Mouse (Mus musculus): Measurements from ENCODE around the gene Capza2. TPM values are rescaled to one million over a fixed set of nuclear protein-coding genes. Genes with fewer than 3 reads are reported as not detected.

Capza2 gene
- total and polyA plus RNA-seq, 3 experiments: 67.8 to 251 (median 84.7) TPM

DNA sequence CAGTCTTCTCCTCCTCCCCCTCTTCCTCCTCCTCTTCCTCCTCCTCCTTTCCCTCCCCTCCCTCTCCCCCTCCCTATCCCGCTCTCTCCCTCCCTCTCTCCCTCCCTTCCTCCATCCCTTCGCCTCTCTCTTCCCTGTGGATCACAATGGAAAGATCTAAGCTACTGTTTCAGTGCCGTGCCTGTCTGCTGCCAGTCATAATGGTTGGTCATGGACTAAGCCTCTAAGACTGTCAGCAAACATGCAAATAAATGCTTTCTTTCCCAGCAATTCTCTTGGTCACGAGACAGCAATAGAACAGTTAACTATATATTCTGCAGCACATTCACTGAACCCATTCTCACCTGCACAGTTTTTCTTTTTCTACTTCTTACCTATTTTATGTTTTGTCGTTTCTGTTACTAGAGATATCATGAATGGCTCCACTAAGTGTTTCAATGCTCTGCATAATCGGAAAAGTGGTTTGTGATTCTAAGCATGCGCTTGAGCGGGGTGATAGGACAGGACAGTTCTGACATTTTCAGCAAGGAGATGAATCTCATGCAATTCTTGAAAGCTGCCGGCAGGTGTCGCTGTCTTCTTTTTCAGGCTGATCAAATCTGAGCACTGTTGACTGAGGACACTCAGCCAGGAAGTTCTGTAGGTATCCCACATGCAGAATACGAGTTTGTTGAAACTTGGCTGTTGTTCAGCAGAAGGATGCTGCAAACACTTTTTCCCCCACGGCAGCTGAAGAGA, 39.2 kb downstream of the Capza2 start (continued):
- TF ChIP-seq GABPA (IDR thresholded peaks at IDR 0.05; ENCODE audit: low read depth, low read length) (no peak), KAT2A (conservative IDR thresholded peaks at IDR 0.05; ENCODE audit: low read depth, low read length) (no peak), MAFK (IDR thresholded peaks at IDR 0.05; ENCODE audit: borderline replicate concordance, low read depth, low read length) (no peak), POLR2A (IDR thresholded peaks at IDR 0.05; ENCODE audit: control insufficient read depth in 1 of 2, insufficient read depth in 1 of 2, low read depth in 1 of 2, low read length in 2 of 2, poor library complexity in 1 of 2) (no peak), ZMIZ1 (IDR thresholded peaks at IDR 0.05; ENCODE audit: low read depth, low read length) (no peak)

DNA sequence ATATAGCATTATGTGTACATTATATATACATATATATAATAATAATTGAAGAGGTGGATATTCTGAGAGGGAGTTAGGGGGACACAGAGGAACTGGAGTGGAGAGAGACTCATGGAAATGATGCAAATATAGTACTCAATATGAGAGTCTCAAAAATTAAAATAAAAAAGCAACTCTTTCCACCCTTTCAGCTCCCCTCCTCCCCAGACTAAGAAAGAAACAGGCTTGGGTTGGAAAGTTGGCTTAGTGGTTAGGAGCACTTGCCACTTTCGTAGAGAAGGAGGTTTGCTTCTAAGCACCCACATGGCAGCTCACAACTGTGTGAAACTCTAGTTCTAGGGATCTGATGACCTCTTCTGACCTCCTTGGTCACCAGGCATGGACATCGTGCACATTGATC, 41.0 kb downstream of the Capza2 start:
- H3K9ac ChIP-seq (ENCODE audit: control insufficient read depth, low read depth, low read length, poor library complexity, severe bottlenecking): no peak overlapping the region
- H3K36me3 ChIP-seq (ENCODE audit: control insufficient read depth in 1 of 2, insufficient read depth in 2 of 2, low read length in 2 of 2): peaks cover 0 to 11% of the 10 kb centered on the region in 2 experiments; a peak in 2 of 4 replicates
- H3K4me3 ChIP-seq (ENCODE audit: control insufficient read depth in 1 of 2, insufficient read depth in 1 of 2, low read depth in 2 of 2, low read length in 2 of 2): no peak overlapping the region
- H3K79me2 ChIP-seq (ENCODE audit: control insufficient read depth, insufficient read depth, low read length, poor library complexity): no peaks in the 10 kb centered on the region
- no peak overlapping the region for H3K27ac ChIP-seq (ENCODE audit: control insufficient read depth, low read depth, low read length)
- DNase-seq (ENCODE audit: low read depth, low spot score): no peak
- peaks cover 2 to 13% of the 10 kb centered on the region in 2 experiments for H3K4me1 ChIP-seq (ENCODE audit: control insufficient read depth in 1 of 2, insufficient read depth in 2 of 2, low read length in 2 of 2)
- TF ChIP-seq CTCF (IDR thresholded peaks at IDR 0.05 in 2 of 3, conservative IDR thresholded peaks at IDR 0.05 in 1 of 3; ENCODE audit: control insufficient read depth in 1 of 3, insufficient read depth in 1 of 3, low read depth in 2 of 3, low read length in 3 of 3, poor library complexity in 1 of 3, severe bottlenecking in 1 of 3): no peak
- TF ChIP-seq CHD2 (IDR thresholded peaks at IDR 0.05; ENCODE audit: low read length): no peak
- TF ChIP-seq RCOR1 (IDR thresholded peaks at IDR 0.05; ENCODE audit: low read depth, low read length): no peak
- no peak for TF ChIP-seq ZMIZ1 (IDR thresholded peaks at IDR 0.05; ENCODE audit: low read depth, low read length)
- H3K27me3 ChIP-seq (ENCODE audit: control insufficient read depth in 1 of 2, insufficient read depth in 2 of 2, low read length in 2 of 2): no peaks in the 10 kb centered on the region
- H3K9me3 ChIP-seq (replicated peaks; ENCODE audit: insufficient read depth, low read length): no peaks in the 10 kb centered on the region

DNA sequence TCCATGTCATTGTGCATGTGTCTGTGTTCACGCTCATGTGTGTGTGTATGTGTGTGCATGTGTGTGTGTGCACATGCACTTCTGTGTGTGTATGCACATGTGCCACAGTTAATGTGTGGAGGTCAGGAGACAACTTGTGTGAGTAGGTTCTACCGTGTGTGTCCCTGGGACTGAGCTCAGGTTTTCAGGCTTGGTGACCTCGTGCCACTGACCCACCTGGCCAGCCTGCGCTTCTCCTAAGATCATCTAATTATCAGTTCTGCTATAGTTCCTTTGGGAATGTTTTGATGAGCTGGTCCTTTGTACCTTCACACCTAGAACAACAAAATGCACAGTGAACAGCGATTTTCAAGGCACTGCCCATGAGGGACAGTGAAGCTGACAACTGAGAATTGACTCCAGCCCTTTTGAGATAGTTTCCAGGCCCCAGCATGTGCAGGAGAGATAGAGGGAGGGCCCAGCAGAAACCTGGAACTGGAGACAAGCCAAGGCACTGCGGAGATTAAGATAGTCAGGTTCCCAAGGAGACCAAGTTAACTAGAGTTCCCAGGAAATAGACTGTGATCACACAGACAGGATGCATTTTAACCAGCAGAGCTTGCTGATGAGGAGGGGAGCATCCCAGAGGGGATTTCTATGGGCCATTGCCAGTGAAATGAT, 44.4 kb downstream of the Capza2 start:
- peak; percentile 91 for DNase-seq (ENCODE audit: low read depth, low spot score)
- H3K27me3 ChIP-seq (ENCODE audit: control insufficient read depth in 1 of 2, insufficient read depth in 2 of 2, low read length in 2 of 2): no peaks in the 10 kb centered on the region
- peaks cover 0 to 11% of the 10 kb centered on the region in 2 experiments; a peak in 2 of 4 replicates for H3K36me3 ChIP-seq (ENCODE audit: control insufficient read depth in 1 of 2, insufficient read depth in 2 of 2, low read length in 2 of 2)
- TF ChIP-seq POLR2A (IDR thresholded peaks at IDR 0.05; ENCODE audit: control insufficient read depth in 1 of 2, insufficient read depth in 1 of 2, low read depth in 1 of 2, low read length in 2 of 2, poor library complexity in 1 of 2): no peak
- 0 out of 2 replicates have a peak, but pooled peaks have one; percentile 40 for TF ChIP-seq POLR2AphosphoS2 (IDR thresholded peaks at IDR 0.05; ENCODE audit: low read length)
- 0 out of 2 replicates have a peak, but pooled peaks have one; percentile 47 for TF ChIP-seq MYC (IDR thresholded peaks at IDR 0.05; ENCODE audit: low read depth, low read length)
- TF ChIP-seq CHD1 (IDR thresholded peaks at IDR 0.05; ENCODE audit: low read depth, low read length): no peak
- no peak for TF ChIP-seq MAFK (IDR thresholded peaks at IDR 0.05; ENCODE audit: borderline replicate concordance, low read depth, low read length)
- peak; percentile 78 for TF ChIP-seq MXI1 (IDR thresholded peaks at IDR 0.05; ENCODE audit: low read depth, low read length)
- TF ChIP-seq ZNF384 (IDR thresholded peaks at IDR 0.05; ENCODE audit: low read depth, low read length): no peak
- peak; percentile 41; the same call in 1 of the 2 replicates for TF ChIP-seq ELF1 (IDR thresholded peaks at IDR 0.05; ENCODE audit: low read depth, low read length)
- TF ChIP-seq JUND (IDR thresholded peaks at IDR 0.05; ENCODE audit: low read depth, low read length): no peak
- TF ChIP-seq ZC3H11A (IDR thresholded peaks at IDR 0.05; ENCODE audit: low read depth, low read length): no peak
- no peak for TF ChIP-seq ZMIZ1 (IDR thresholded peaks at IDR 0.05; ENCODE audit: low read depth, low read length)
- TF ChIP-seq ETS1 (IDR thresholded peaks at IDR 0.05; ENCODE audit: low read depth, low read length): peak; percentile 79
- TF ChIP-seq TAL1 (IDR thresholded peaks at IDR 0.05; ENCODE audit: low read length): peak; percentile 92
- TF ChIP-seq TCF12 (IDR thresholded peaks at IDR 0.05; ENCODE audit: low read depth, low read length): peak; percentile 95
- no peak for TF ChIP-seq MAZ (IDR thresholded peaks at IDR 0.05; ENCODE audit: low read depth, low read length)
- TF ChIP-seq RAD21 (IDR thresholded peaks at IDR 0.05; ENCODE audit: low read depth, low read length): no peak
- TF ChIP-seq MEF2A (IDR thresholded peaks at IDR 0.05; ENCODE audit: extremely low read depth, insufficient replicate concordance, low read depth, low read length, poor library complexity, severe bottlenecking): no peak
- no peak for TF ChIP-seq TBP (IDR thresholded peaks at IDR 0.05; ENCODE audit: low read depth, low read length)
- TF ChIP-seq CHD2 (IDR thresholded peaks at IDR 0.05; ENCODE audit: low read length): no peak
- no peak for TF ChIP-seq MYB (IDR thresholded peaks at IDR 0.05; ENCODE audit: low read depth, low read length)
- peak; percentile 77 for TF ChIP-seq SIN3A (IDR thresholded peaks at IDR 0.05; ENCODE audit: low read length)
- no peak for TF ChIP-seq MAX (IDR thresholded peaks at IDR 0.05; ENCODE audit: low read length)
- peak; percentile 92 for TF ChIP-seq RCOR1 (IDR thresholded peaks at IDR 0.05; ENCODE audit: low read depth, low read length)
- TF ChIP-seq EP300 (IDR thresholded peaks at IDR 0.05; ENCODE audit: low read depth in 1 of 2, low read length in 2 of 2): peak; percentile 93 to 94

More for the DNA sequence above, 44.4 kb downstream of the Capza2 start:
- no peaks in the 10 kb centered on the region for H3K9me3 ChIP-seq (replicated peaks; ENCODE audit: insufficient read depth, low read length)
- no peak overlapping the region for H3K4me3 ChIP-seq (ENCODE audit: control insufficient read depth in 1 of 2, insufficient read depth in 1 of 2, low read depth in 2 of 2, low read length in 2 of 2)
- H3K9ac ChIP-seq (ENCODE audit: control insufficient read depth, low read depth, low read length, poor library complexity, severe bottlenecking): no peak overlapping the region
- H3K79me2 ChIP-seq (ENCODE audit: control insufficient read depth, insufficient read depth, low read length, poor library complexity): no peaks in the 10 kb centered on the region
- H3K4me1 ChIP-seq (ENCODE audit: control insufficient read depth in 1 of 2, insufficient read depth in 2 of 2, low read length in 2 of 2): peaks cover 2 to 13% of the 10 kb centered on the region in 2 experiments
- H3K27ac ChIP-seq (ENCODE audit: control insufficient read depth, low read depth, low read length): no peak overlapping the region
